Comparison of ENCODE assay signal across 8 mouse cellular contexts in genomic region chr8:124896010-124896631, GRCm38 (mm10). TPM values are rescaled to one million over a fixed set of nuclear protein-coding genes. Genes with fewer than 3 reads are reported as not detected.
DNase-seq lines count a peak whose midpoint lies in the region; ATAC-seq lines count a peak whose summit lies in the region.

No protein-coding gene starts in this region.

- no peaks in the 10 kb centered on the region for H3K9me3 ChIP-seq in heart, embryonic 13.5 days
- H3K9me3 ChIP-seq in embryonic facial prominence, embryonic 15.5 days (replicated peaks): no peaks in the 10 kb centered on the region
- H3K9me3 ChIP-seq in limb, embryonic 11.5 days (ENCODE audit: control insufficient read depth, low read length): no peaks in the 10 kb centered on the region
- H3K9me3 ChIP-seq in stomach, embryonic 14.5 days (ENCODE audit: control insufficient read depth, low read depth, low read length): no peaks in the 10 kb centered on the region

- H3K4me1 ChIP-seq in heart, embryonic 13.5 days: peaks cover 53% of the 10 kb centered on the region
- H3K4me1 ChIP-seq in embryonic facial prominence, embryonic 15.5 days: peaks cover 37% of the 10 kb centered on the region
- H3K4me1 ChIP-seq in limb, embryonic 11.5 days (ENCODE audit: control insufficient read depth, insufficient read depth, low read length): peaks cover 11% of the 10 kb centered on the region
- H3K4me1 ChIP-seq in stomach, embryonic 14.5 days (ENCODE audit: control insufficient read depth, insufficient read depth, low read length): peaks cover 20% of the 10 kb centered on the region

- intact Hi-C loops in heart, postnatal 36 days (cut with DNase I): loop anchor here (2.0 to 10.0 kb wide), 4 partner anchors 31 to 171 kb away; partner anchors contain the start of genes Arv1, Tsnax and Ttc13

- no peaks in the 10 kb centered on the region for H3K27me3 ChIP-seq in heart, embryonic 13.5 days (replicated peaks)
- no peaks in the 10 kb centered on the region for H3K27me3 ChIP-seq in embryonic facial prominence, embryonic 15.5 days
- H3K27me3 ChIP-seq in limb, embryonic 11.5 days (ENCODE audit: control insufficient read depth, insufficient read depth, low read length): no peaks in the 10 kb centered on the region
- no peaks in the 10 kb centered on the region for H3K27me3 ChIP-seq in stomach, embryonic 14.5 days (ENCODE audit: control insufficient read depth, insufficient read depth, low read length)

- H3K36me3 ChIP-seq in heart, embryonic 13.5 days: peaks cover 70% of the 10 kb centered on the region
- peaks cover 44% of the 10 kb centered on the region for H3K36me3 ChIP-seq in embryonic facial prominence, embryonic 15.5 days
- H3K36me3 ChIP-seq in limb, embryonic 11.5 days (ENCODE audit: control insufficient read depth, insufficient read depth, low read length): peaks cover 6% of the 10 kb centered on the region; the same call in 1 of the 2 replicates
- H3K36me3 ChIP-seq in stomach, embryonic 14.5 days (ENCODE audit: control insufficient read depth, insufficient read depth, low read length): peaks cover 30% of the 10 kb centered on the region

- ATAC-seq in heart, embryonic 13.5 days (ENCODE audit: extremely low read depth, insufficient number of reproducible peaks, low FRiP score, low TSS enrichment): no peak
- no peak for ATAC-seq in embryonic facial prominence, embryonic 15.5 days (ENCODE audit: insufficient number of reproducible peaks, low FRiP score, low TSS enrichment, low read depth)
- ATAC-seq in limb, embryonic 11.5 days (ENCODE audit: insufficient number of reproducible peaks, low FRiP score, low TSS enrichment, low read depth): no peak
- ATAC-seq in stomach, embryonic 14.5 days (ENCODE audit: insufficient number of reproducible peaks, insufficient read depth, low FRiP score, low read depth): 0 out of 2 replicates have a peak, but pooled peaks have one; percentile 12

- H3K27ac ChIP-seq in heart, embryonic 13.5 days (replicated peaks): peak overlapping the region; percentile 91
- H3K27ac ChIP-seq in embryonic facial prominence, embryonic 15.5 days (replicated peaks): peak overlapping the region; percentile 84; the same call in 1 of the 2 replicates
- no peak overlapping the region for H3K27ac ChIP-seq in limb, embryonic 11.5 days (replicated peaks; ENCODE audit: low read depth, low read length)
- H3K27ac ChIP-seq in stomach, embryonic 14.5 days (ENCODE audit: low read length): 0 out of 2 replicates have a peak overlapping the region, but pooled peaks have one; percentile 36

- H3K4me3 ChIP-seq in heart, embryonic 13.5 days: peak overlapping the region; percentile 90
- peak overlapping the region; percentile 96 for H3K4me3 ChIP-seq in embryonic facial prominence, embryonic 15.5 days (replicated peaks)
- H3K4me3 ChIP-seq in limb, embryonic 11.5 days (ENCODE audit: low read depth, low read length): peak overlapping the region; percentile 86
- peak overlapping the region; percentile 90 for H3K4me3 ChIP-seq in stomach, embryonic 14.5 days (ENCODE audit: low read depth, low read length)

- peak overlapping the region; percentile 95 for H3K9ac ChIP-seq in heart, embryonic 13.5 days
- peak overlapping the region; percentile 90 for H3K9ac ChIP-seq in embryonic facial prominence, embryonic 15.5 days
- no peak overlapping the region; the same call in 1 of the 2 replicates for H3K9ac ChIP-seq in limb, embryonic 11.5 days (ENCODE audit: low read length)
- H3K9ac ChIP-seq in stomach, embryonic 14.5 days (replicated peaks; ENCODE audit: low read depth, low read length): peak overlapping the region; percentile 72; the same call in 1 of the 2 replicates

- DNase-seq in heart, postnatal 36 days: no peak
- peak; percentile 28 for DNase-seq in ES-CJ7 (ENCODE audit: low read depth, low spot score)
- no peak for DNase-seq in limb, embryonic 11.5 days (ENCODE audit: low spot score)
- DNase-seq in B cell, adult 2 months: no peak
- no peak for DNase-seq in cerebellum, postnatal 10 days

- WGBS in heart, embryonic 13.5 days: 79% methylated on average over 26 of the region's 26 CpGs
- 76% methylated on average over 26 of the region's 26 CpGs for WGBS in embryonic facial prominence, embryonic 15.5 days
- 86% methylated on average over 26 of the region's 26 CpGs for WGBS in limb, embryonic 11.5 days
- 75% methylated on average over 26 of the region's 26 CpGs for WGBS in stomach, embryonic 14.5 days

- H3K4me2 ChIP-seq in heart, embryonic 13.5 days: peak overlapping the region; percentile 91
- peak overlapping the region; percentile 93 for H3K4me2 ChIP-seq in embryonic facial prominence, embryonic 15.5 days (replicated peaks)
- peak overlapping the region; percentile 74 for H3K4me2 ChIP-seq in limb, embryonic 11.5 days (ENCODE audit: low read depth, severe bottlenecking)
- H3K4me2 ChIP-seq in stomach, embryonic 14.5 days (replicated peaks; ENCODE audit: low read depth, low read length): peak overlapping the region; percentile 94

RNA-seq across cellular contexts. Expression of gene Exoc8, which starts 1.4 kb away (rescaled TPM):
- polyA plus RNA-seq in heart, embryonic 13.5 days (2015; fragmentation: Nextera tagmentation; extraction: Ambion mirVana): 5.9 and 6.2 TPM in 2 replicates
- 10 to 100 TPM; 18.5 to 22.8 TPM for total RNA-seq in heart, postnatal 36 days (2021)
- polyA plus RNA-seq in embryonic facial prominence, embryonic 15.5 days (2015; fragmentation: Nextera tagmentation; extraction: Ambion mirVana): 8.9 and 9.5 TPM in 2 replicates
- 7.0 and 8.1 TPM in 2 replicates for polyA plus RNA-seq in limb, embryonic 11.5 days (2014; fragmentation: Nextera tagmentation; extraction: Ambion mirVana)
- polyA plus RNA-seq in stomach, embryonic 14.5 days (2014; fragmentation: Nextera tagmentation; extraction: Ambion mirVana): 7.8 and 8.9 TPM in 2 replicates

RNA-seq across cellular contexts. Expression of gene Sprtn, which starts 1.6 kb away (rescaled TPM):
- 6.8 and 7.1 TPM in 2 replicates for polyA plus RNA-seq in heart, embryonic 13.5 days (2015; fragmentation: Nextera tagmentation; extraction: Ambion mirVana)
- 10 to 100 TPM; 12.2 to 12.8 TPM for total RNA-seq in heart, postnatal 36 days (2021)
- 12.4 and 12.6 TPM in 2 replicates for polyA plus RNA-seq in embryonic facial prominence, embryonic 15.5 days (2015; fragmentation: Nextera tagmentation; extraction: Ambion mirVana)
- 8.9 and 9.3 TPM in 2 replicates for polyA plus RNA-seq in limb, embryonic 11.5 days (2014; fragmentation: Nextera tagmentation; extraction: Ambion mirVana)
- 6.9 and 9.1 TPM in 2 replicates for polyA plus RNA-seq in stomach, embryonic 14.5 days (2014; fragmentation: Nextera tagmentation; extraction: Ambion mirVana)

RNA-seq across cellular contexts. Expression of gene 2810004N23Rik, which starts 33.2 kb away (rescaled TPM):
- 47.8 and 52.9 TPM in 2 replicates for polyA plus RNA-seq in heart, embryonic 13.5 days (2015; fragmentation: Nextera tagmentation; extraction: Ambion mirVana)
- 10 to 100 TPM; 44.8 to 47.4 TPM for total RNA-seq in heart, postnatal 36 days (2021)
- 41.8 and 42.4 TPM in 2 replicates for polyA plus RNA-seq in embryonic facial prominence, embryonic 15.5 days (2015; fragmentation: Nextera tagmentation; extraction: Ambion mirVana)
- 58.4 and 58.9 TPM in 2 replicates for polyA plus RNA-seq in limb, embryonic 11.5 days (2014; fragmentation: Nextera tagmentation; extraction: Ambion mirVana)
- polyA plus RNA-seq in stomach, embryonic 14.5 days (2014; fragmentation: Nextera tagmentation; extraction: Ambion mirVana): 43.7 and 44.0 TPM in 2 replicates

RNA-seq across cellular contexts. Expression of gene Gnpat, which starts 33.3 kb away (rescaled TPM):
- polyA plus RNA-seq in heart, embryonic 13.5 days (2015; fragmentation: Nextera tagmentation; extraction: Ambion mirVana): 94.8 and 101 TPM in 2 replicates
- 100 to 1,000 TPM; 174 to 194 TPM for total RNA-seq in heart, postnatal 36 days (2021)
- 85.8 and 87.1 TPM in 2 replicates for polyA plus RNA-seq in embryonic facial prominence, embryonic 15.5 days (2015; fragmentation: Nextera tagmentation; extraction: Ambion mirVana)
- polyA plus RNA-seq in limb, embryonic 11.5 days (2014; fragmentation: Nextera tagmentation; extraction: Ambion mirVana): 121 and 128 TPM in 2 replicates
- 92.8 and 98.0 TPM in 2 replicates for polyA plus RNA-seq in stomach, embryonic 14.5 days (2014; fragmentation: Nextera tagmentation; extraction: Ambion mirVana)

RNA-seq across cellular contexts. Expression of gene Egln1, which starts 53.0 kb away (rescaled TPM):
- 13.5 and 15.0 TPM in 2 replicates for polyA plus RNA-seq in heart, embryonic 13.5 days (2015; fragmentation: Nextera tagmentation; extraction: Ambion mirVana)
- 100 to 1,000 TPM; 294 to 306 TPM for total RNA-seq in heart, postnatal 36 days (2021)
- polyA plus RNA-seq in embryonic facial prominence, embryonic 15.5 days (2015; fragmentation: Nextera tagmentation; extraction: Ambion mirVana): 13.6 and 15.6 TPM in 2 replicates
- 15.1 and 15.3 TPM in 2 replicates for polyA plus RNA-seq in limb, embryonic 11.5 days (2014; fragmentation: Nextera tagmentation; extraction: Ambion mirVana)
- 20.1 and 21.8 TPM in 2 replicates for polyA plus RNA-seq in stomach, embryonic 14.5 days (2014; fragmentation: Nextera tagmentation; extraction: Ambion mirVana)
